Mouse (Mus musculus) limb, embryonic 14.5 days (tissue): ENCODE results near the gene Arl15. TPM values are rescaled to one million over a fixed set of nuclear protein-coding genes. Genes with fewer than 3 reads are reported as not detected.

Experiments used
- ATAC-seq: fragments of 200-750 bp; cut with Nextera tagmentation; 2 replicates; pipeline ENCODE4 v1.8.0; 2017; ENCODE audit warnings: low read depth, moderate number of reproducible peaks, moderate TSS enrichment; ENCODE audit not compliant: low FRiP score
- DNase-seq: peaks from one replicate; pipeline ENCODE4 v3.0.0-alpha.2; 2015; ENCODE audit warnings: low spot score
- H3K27ac ChIP-seq: fragments of 300-500 bp; sonication (generic); replicated peaks from 2 replicates; pipeline ENCODE4 v1.5.1; 2014; ENCODE audit warnings: low read depth, mild to moderate bottlenecking, low read length, moderate library complexity, mixed read lengths
- H3K27me3 ChIP-seq: fragments of 300-500 bp; sonication (generic); 2 replicates; pipeline ENCODE4 v1.6.1; 2014; ENCODE audit warnings: low read length, mixed read lengths; ENCODE audit not compliant: control insufficient read depth, insufficient read depth
- H3K36me3 ChIP-seq: fragments of 300-500 bp; sonication (generic); 2 replicates; pipeline ENCODE4 v1.6.1; 2014; ENCODE audit warnings: mild to moderate bottlenecking, low read length, moderate library complexity, mixed read lengths; ENCODE audit not compliant: control insufficient read depth, insufficient read depth
- H3K4me1 ChIP-seq: fragments of 300-500 bp; sonication (generic); 2 replicates; pipeline ENCODE4 v1.6.1; 2014; ENCODE audit warnings: antibody characterized with exemption, low read length, mixed read lengths; ENCODE audit not compliant: control insufficient read depth, insufficient read depth
- H3K4me2 ChIP-seq: fragments of 300-500 bp; sonication (generic); replicated peaks from 2 replicates; pipeline ENCODE4 v1.6.1; 2014; ENCODE audit warnings: low read depth, mild to moderate bottlenecking, low read length, moderate library complexity; ENCODE audit not compliant: severe bottlenecking
- H3K4me3 ChIP-seq: fragments of 300-500 bp; sonication (generic); replicated peaks from 2 replicates; pipeline ENCODE4 v1.5.1; 2014; ENCODE audit warnings: low read length
- H3K9ac ChIP-seq: fragments of 300-500 bp; sonication (generic); 2 replicates; pipeline ENCODE4 v1.6.1; 2014; ENCODE audit warnings: mild to moderate bottlenecking, low read depth, low read length, moderate library complexity; ENCODE audit not compliant: severe bottlenecking
- H3K9me3 ChIP-seq: fragments of 300-500 bp; sonication (generic); 2 replicates; pipeline ENCODE4 v1.6.1; 2016; ENCODE audit warnings: low read length; ENCODE audit not compliant: control insufficient read depth
- POLR2A ChIP-seq: fragments of 200-500 bp; IDR thresholded peaks from 2 replicates; pipeline ENCODE4 v1.8.0; 2012; ENCODE audit warnings: inconsistent platforms, mild to moderate bottlenecking, moderate library complexity, borderline replicate concordance; ENCODE audit not compliant: insufficient read depth, insufficient read length; ENCODE audit errors: extremely low read depth
- WGBS: fragments of 180-500 bp; shearing (Covaris S2); extraction: QIAGEN DNeasy Blood & Tissue Kit; methylation state at CpG from one replicate; pipeline ENCODE4 v1.1.7; 2014; 5-methylcytosine and 5-hydroxymethylcytosine counted together
- polyA plus RNA-seq, 2 experiments: library from polyadenylated mRNA; depleted of rRNA in 1 of 2; stranded (reverse) in 1 of 2; unstranded in 1 of 2; fragments of >200 nt; fragmentation: Nextera tagmentation in 1 of 2; extraction: Ambion mirVana in 1 of 2; gene quantifications; 2 replicates each; pipeline versions ENCODE4 v1.2.1 to v1.2.3; 2012 to 2014

Gene Arl15
- polyA plus RNA-seq (2012; rRNA removed): 9.9 and 10.1 TPM in 2 replicates
- 10.7 and 11.9 TPM in 2 replicates for polyA plus RNA-seq (2014; fragmentation: Nextera tagmentation; extraction: Ambion mirVana)

- Histone ChIP-seq H3K9me3 (no peaks in the 10 kb centered on the region), H3K27me3 (no peaks in the 10 kb centered on the region), H3K9ac (peak within 1 kb of the TSS; percentile 93), H3K27ac (peak within 1 kb of the TSS; percentile 90), H3K4me2 (peak within 1 kb of the TSS; percentile 76), H3K36me3 (no peaks in the 10 kb centered on the region), H3K4me3 (peak within 1 kb of the TSS; percentile 86), H3K4me1 (peaks cover 17% of the 10 kb centered on the region)
- peak; percentile 97 for DNase-seq
- peak; percentile 97 for ATAC-seq
- WGBS: under 1% methylated on average over 43 of the region's 49 CpGs
- peak; percentile 99 for TF ChIP-seq POLR2A
Observed at GRCm38 (mm10) chr13:113794039-113794704, at the start of gene Arl15. Arl15 (plus strand) TSS chr13:113794505.

GRCm38 (mm10) chr13:113745301-113745700 lies 49.0 kb upstream of the Arl15 start:
- no peak for ATAC-seq
- H3K36me3 ChIP-seq: no peaks in the 10 kb centered on the region
- no peak overlapping the region for H3K9ac ChIP-seq
- H3K4me3 ChIP-seq: no peak overlapping the region
- 60% methylated on average over 2 of the region's 2 CpGs for WGBS
- H3K4me1 ChIP-seq: no peaks in the 10 kb centered on the region
- no peak for DNase-seq
- no peaks in the 10 kb centered on the region for H3K9me3 ChIP-seq
- TF ChIP-seq POLR2A: no peak
- H3K4me2 ChIP-seq: no peak overlapping the region
- H3K27me3 ChIP-seq: no peaks in the 10 kb centered on the region
- H3K27ac ChIP-seq: no peak overlapping the region

GRCm38 (mm10) chr13:113750766-113751165 lies 43.5 kb upstream of the Arl15 start:
- no peaks in the 10 kb centered on the region for H3K4me1 ChIP-seq
- no peak overlapping the region for H3K27ac ChIP-seq
- no peaks in the 10 kb centered on the region for H3K9me3 ChIP-seq
- H3K9ac ChIP-seq: no peak overlapping the region
- no peaks in the 10 kb centered on the region for H3K27me3 ChIP-seq
- 72% methylated on average over 5 of the region's 5 CpGs for WGBS
- H3K36me3 ChIP-seq: no peaks in the 10 kb centered on the region
- no peak overlapping the region for H3K4me2 ChIP-seq
- DNase-seq: no peak
- no peak overlapping the region for H3K4me3 ChIP-seq
- no peak for ATAC-seq
- no peak for TF ChIP-seq POLR2A

- ATAC-seq: no peak
- Histone ChIP-seq H3K27ac (no peak overlapping the region), H3K4me3 (no peak overlapping the region), H3K27me3 (no peaks in the 10 kb centered on the region), H3K4me1 (no peaks in the 10 kb centered on the region), H3K36me3 (no peaks in the 10 kb centered on the region), H3K9ac (no peak overlapping the region), H3K9me3 (no peaks in the 10 kb centered on the region), H3K4me2 (no peak overlapping the region)
- DNase-seq: no peak
- no peak for TF ChIP-seq POLR2A
- WGBS: 46% methylated on average over 9 of the region's 9 CpGs
Observed at GRCm38 (mm10) chr13:113754731-113755689, 39.3 kb upstream of the Arl15 start.

GRCm38 (mm10) chr13:113755779-113756178 lies 38.5 kb upstream of the Arl15 start:
- Histone ChIP-seq H3K36me3 (no peaks in the 10 kb centered on the region), H3K27me3 (no peaks in the 10 kb centered on the region), H3K9me3 (no peaks in the 10 kb centered on the region), H3K4me1 (no peaks in the 10 kb centered on the region), H3K27ac (no peak overlapping the region), H3K9ac (no peak overlapping the region), H3K4me3 (no peak overlapping the region), H3K4me2 (no peak overlapping the region)
- ATAC-seq: no peak
- DNase-seq: no peak
- 45% methylated on average over 6 of the region's 6 CpGs for WGBS
- TF ChIP-seq POLR2A: no peak
